Mouse (Mus musculus) retina, postnatal 7 days (tissue): Measurements from ENCODE around the gene Lbp.

ENCODE experiments used
- DNase-seq: peaks from one replicate; pipeline ENCODE4 v3.0.0-alpha.2; 2012; ENCODE audit warnings: low read depth, low spot score

Lbp gene

GRCm38 (mm10) chr2:158313089-158313488, 6.8 kb downstream of the Lbp start:
- no peak for DNase-seq

GRCm38 (mm10) chr2:158316371-158316770, 10.1 kb downstream of the Lbp start:
- no peak for DNase-seq

GRCm38 (mm10) chr2:158317026-158317425, 10.7 kb downstream of the Lbp start:
- DNase-seq, result peak; percentile 63

GRCm38 (mm10) chr2:158321596-158321995, 15.3 kb downstream of the Lbp start:
- DNase-seq, result no peak

GRCm38 (mm10) chr2:158322845-158323244, 16.6 kb downstream of the Lbp start:
- DNase-seq, result no peak

- peak; percentile 25 for DNase-seq
These were observed 18.4 kb downstream of the Lbp start for GRCm38 (mm10) chr2:158324531-158325190.

GRCm38 (mm10) chr2:158325609-158326008, 19.3 kb downstream of the Lbp start:
- DNase-seq, result no peak

- no peak for DNase-seq
These were observed 28.1 kb downstream of the Lbp start for GRCm38 (mm10) chr2:158334356-158334755.

GRCm38 (mm10) chr2:158337698-158338097, 31.4 kb downstream of the Lbp start:
- no peak for DNase-seq

- DNase-seq, result peak; percentile 61
These were observed 33.8 kb downstream of the Lbp start for GRCm38 (mm10) chr2:158339948-158340564.

- no peak for DNase-seq
These were observed 35.0 kb downstream of the Lbp start for GRCm38 (mm10) chr2:158341324-158341723.

- DNase-seq, result peak; percentile 28
These were observed 37.2 kb downstream of the Lbp start for GRCm38 (mm10) chr2:158343495-158343894.

- DNase-seq, result no peak
These were observed 40.2 kb downstream of the Lbp start for GRCm38 (mm10) chr2:158346467-158346866.

GRCm38 (mm10) chr2:158347868-158348267, 41.6 kb downstream of the Lbp start:
- DNase-seq, result peak; percentile 46

GRCm38 (mm10) chr2:158352801-158353520, 46.7 kb downstream of the Lbp start:
- no peak for DNase-seq

- DNase-seq, result no peak
These were observed 48.2 kb downstream of the Lbp start for GRCm38 (mm10) chr2:158354348-158355114.

- no peak for DNase-seq
These were observed 48.9 kb downstream of the Lbp start for GRCm38 (mm10) chr2:158355238-158355637.

- no peak for DNase-seq
These were observed 49.8 kb downstream of the Lbp start for GRCm38 (mm10) chr2:158356121-158356520.

- DNase-seq, result no peak
These were observed 53.7 kb downstream of the Lbp start for GRCm38 (mm10) chr2:158359757-158360620.

- peak; percentile 76 for DNase-seq
These were observed 54.8 kb downstream of the Lbp start for GRCm38 (mm10) chr2:158360873-158361677.
